Mouse (Mus musculus) small intestine, adult 2 months (tissue): Measurements from ENCODE around the gene AC134908.4. TPM values are rescaled to one million over a fixed set of nuclear protein-coding genes. Genes with fewer than 3 reads are reported as not detected.

Experiments
- H3K27ac ChIP-seq: fragments of 200-500 bp; 2 replicates; pipeline ENCODE4 v1.5.1; 2012; ENCODE audit warnings: low read depth, low read length, control low read depth, inconsistent platforms; ENCODE audit not compliant: insufficient read depth
- H3K27me3 ChIP-seq: fragments of 200-500 bp; 2 replicates; pipeline ENCODE4 v1.6.1; 2012; ENCODE audit warnings: mild to moderate bottlenecking, moderate library complexity, low read length, inconsistent platforms; ENCODE audit not compliant: control insufficient read depth, insufficient read depth
- H3K36me3 ChIP-seq: fragments of 200-500 bp; 2 replicates; pipeline ENCODE4 v1.6.1; 2012; ENCODE audit warnings: mild to moderate bottlenecking, low read length, control low read depth, inconsistent platforms; ENCODE audit not compliant: control insufficient read depth, insufficient read depth
- H3K4me1 ChIP-seq: fragments of 200-500 bp; 2 replicates; pipeline ENCODE4 v1.6.1; 2012; ENCODE audit warnings: low read length, inconsistent platforms, mixed read lengths; ENCODE audit not compliant: control insufficient read depth, insufficient read depth, insufficient read length
- H3K4me3 ChIP-seq: fragments of 200-500 bp; 2 replicates; pipeline ENCODE4 v1.5.1; 2012; ENCODE audit warnings: low read depth, mild to moderate bottlenecking, control low read depth, inconsistent platforms, low read length, moderate library complexity
- CTCF ChIP-seq: fragments of 200-500 bp; IDR thresholded peaks from 2 replicates; pipeline ENCODE4 v1.5.1; 2012; ENCODE audit warnings: low read depth, mild to moderate bottlenecking, control low read depth, inconsistent platforms, low read length, moderate library complexity, mixed read lengths; ENCODE audit not compliant: insufficient replicate concordance, insufficient read length; ENCODE audit errors: extremely low read depth
- POLR2A ChIP-seq: fragments of 200-500 bp; IDR thresholded peaks from 2 replicates; pipeline ENCODE4 v1.6.1; 2012; ENCODE audit warnings: low read depth, mild to moderate bottlenecking, control low read depth, inconsistent platforms, low read length, moderate library complexity
- WGBS: fragments of 180-500 bp; shearing (Covaris S2); methylation state at CpG from one replicate; pipeline ENCODE4 v1.1.7; 2018; 5-methylcytosine and 5-hydroxymethylcytosine counted together
- polyA plus RNA-seq: library from polyadenylated mRNA; depleted of rRNA; stranded (reverse); fragments of >200 nt; gene quantifications from 2 replicates; pipeline ENCODE4 v1.2.3, GENCODE M21; 2012

The AC134908.4 gene
- polyA plus RNA-seq, 1 experiment, result not detected

- no peak for TF ChIP-seq CTCF
- TF ChIP-seq POLR2A, result no peak
These were observed 33.9 kb downstream of the AC134908.4 start for GRCm38 (mm10) chr17:25761561-25761970.

GRCm38 (mm10) chr17:25760148-25760547 lies 35.3 kb downstream of the AC134908.4 start:
- no peaks in the 10 kb centered on the region for H3K36me3 ChIP-seq
- WGBS, result 71% methylated on average over 8 of the region's 8 CpGs
- H3K4me3 ChIP-seq, result no peak overlapping the region
- H3K4me1 ChIP-seq, result no peaks in the 10 kb centered on the region
- TF ChIP-seq CTCF (no peak), POLR2A (no peak)
- H3K27ac ChIP-seq, result no peak overlapping the region
- H3K27me3 ChIP-seq, result no peaks in the 10 kb centered on the region

More at GRCm38 (mm10) chr17:25761561-25761970, 33.9 kb downstream of the AC134908.4 start:
- Histone ChIP-seq H3K4me3 (no peak overlapping the region), H3K4me1 (no peaks in the 10 kb centered on the region), H3K27ac (no peak overlapping the region), H3K36me3 (no peaks in the 10 kb centered on the region), H3K27me3 (no peaks in the 10 kb centered on the region)
- WGBS, result 44% methylated on average over 4 of the region's 4 CpGs

- Histone ChIP-seq H3K4me1 (no peaks in the 10 kb centered on the region), H3K36me3 (no peaks in the 10 kb centered on the region), H3K4me3 (no peak overlapping the region), H3K27me3 (no peaks in the 10 kb centered on the region), H3K27ac (no peak overlapping the region)
- no peak for TF ChIP-seq CTCF
- no peak for TF ChIP-seq POLR2A
- WGBS, result 49% methylated on average over 3 of the region's 3 CpGs
These were observed 37.8 kb downstream of the AC134908.4 start for GRCm38 (mm10) chr17:25757691-25758090.

DNA sequence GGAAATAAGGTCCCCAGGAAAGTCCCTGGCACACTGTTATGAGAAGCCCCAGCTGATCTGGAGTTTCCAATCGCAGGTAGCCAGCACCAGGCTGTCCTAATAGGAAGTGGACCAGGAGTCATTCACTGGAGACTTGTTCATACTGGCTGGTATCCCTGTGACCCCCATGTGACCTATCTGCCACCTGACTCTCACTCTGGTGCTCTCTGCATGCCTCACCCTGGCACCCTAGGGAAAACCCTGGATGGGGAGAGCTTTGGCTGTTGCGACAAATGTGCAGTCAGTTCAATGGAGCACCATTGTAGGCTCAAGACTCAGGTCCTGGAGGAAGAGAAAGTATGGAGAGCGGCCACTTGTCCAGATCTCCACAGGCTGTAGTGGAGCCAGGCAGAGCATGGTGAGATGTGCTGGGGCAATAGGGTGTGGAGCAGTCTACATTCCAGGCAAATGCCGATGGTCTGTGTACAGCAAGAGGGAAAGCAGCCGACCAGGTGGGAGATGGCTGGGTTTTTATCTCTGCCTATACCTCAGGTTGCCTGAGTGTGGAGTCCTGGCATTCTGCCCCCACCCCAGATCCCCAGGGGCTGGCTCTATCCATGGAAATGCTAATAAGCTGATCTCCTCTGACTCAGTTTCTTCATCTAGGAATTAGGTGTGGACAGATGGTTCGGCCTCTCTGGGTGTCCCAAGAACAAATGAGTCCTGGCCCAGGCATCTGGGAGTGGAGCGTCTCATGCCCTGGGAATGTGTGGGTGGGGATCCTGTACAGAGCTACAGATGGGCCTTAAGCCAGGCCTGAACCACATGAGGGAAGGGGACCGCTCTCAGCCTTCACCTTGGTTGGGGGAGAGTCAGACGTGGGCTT lies 38.8 kb downstream of the AC134908.4 start:
- H3K27me3 ChIP-seq, result no peaks in the 10 kb centered on the region
- H3K4me1 ChIP-seq, result no peaks in the 10 kb centered on the region
- WGBS, result 63% methylated on average over 9 of the region's 9 CpGs
- H3K4me3 ChIP-seq, result no peak overlapping the region
- H3K36me3 ChIP-seq, result no peaks in the 10 kb centered on the region
- TF ChIP-seq CTCF, result no peak
- no peak for TF ChIP-seq POLR2A
- H3K27ac ChIP-seq, result no peak overlapping the region

DNA sequence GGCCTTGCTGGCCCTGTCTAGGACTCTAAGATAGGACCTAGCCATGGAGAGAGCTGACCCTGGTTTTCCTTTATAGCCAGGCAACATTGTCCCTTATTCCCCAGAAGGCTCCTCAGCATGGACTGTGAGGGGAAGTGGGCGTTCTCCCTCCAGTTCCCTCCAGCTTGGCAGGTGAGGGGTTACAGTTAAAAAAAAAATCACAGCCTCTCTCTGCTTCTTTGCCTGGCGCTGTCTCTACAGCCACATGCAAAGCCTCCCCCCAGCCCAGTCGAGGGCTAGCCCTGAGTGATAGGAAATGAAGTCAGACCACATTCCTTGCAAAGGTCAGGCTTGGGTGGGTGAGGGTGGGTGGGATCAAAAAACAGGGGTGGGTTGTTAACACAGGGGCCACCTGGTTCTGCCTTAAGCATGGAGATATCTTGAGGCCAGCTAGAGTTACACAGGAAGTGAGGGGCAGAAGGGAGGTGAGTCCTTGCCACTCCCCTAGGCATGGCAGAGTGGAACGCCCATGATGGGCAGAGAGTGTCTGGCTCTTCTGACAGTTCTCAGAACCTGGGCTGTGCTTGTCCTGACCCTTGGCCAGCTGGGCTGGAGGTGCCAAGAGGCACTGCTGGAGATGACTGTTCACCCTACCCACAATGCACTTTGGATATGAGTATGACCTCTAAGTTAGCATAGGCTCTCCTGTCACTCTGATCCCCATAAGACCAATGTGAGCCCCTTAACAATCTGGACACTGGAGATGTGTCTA lies 39.7 kb downstream of the AC134908.4 start:
- 19% methylated on average over 4 of the region's 4 CpGs for WGBS
- no peak for TF ChIP-seq POLR2A
- no peak for TF ChIP-seq CTCF
- H3K27ac ChIP-seq, result no peak overlapping the region

DNA sequence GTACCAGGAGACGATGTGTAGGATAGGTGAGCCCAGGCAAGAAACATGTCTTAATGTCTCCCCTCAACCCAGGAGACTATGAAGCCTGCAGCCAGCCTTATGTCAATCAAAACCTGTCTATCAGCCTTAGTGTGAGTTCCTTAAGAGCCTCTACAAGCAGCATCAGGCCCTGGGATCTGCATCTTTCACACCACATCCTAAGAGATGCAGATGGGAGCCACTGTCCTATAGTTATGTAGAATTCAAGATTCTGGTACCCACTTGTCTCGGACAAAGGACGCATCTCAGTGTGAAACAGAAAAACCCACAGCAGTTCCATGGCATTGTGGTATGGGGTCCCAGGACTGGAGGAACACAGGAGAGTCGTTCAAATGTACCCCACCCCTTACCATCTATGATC lies 40.4 kb downstream of the AC134908.4 start:
- H3K27ac ChIP-seq, result no peak overlapping the region
- H3K4me1 ChIP-seq, result no peaks in the 10 kb centered on the region
- no peaks in the 10 kb centered on the region for H3K36me3 ChIP-seq
- H3K27me3 ChIP-seq, result no peaks in the 10 kb centered on the region
- no peak for TF ChIP-seq CTCF
- no peak for TF ChIP-seq POLR2A
- WGBS, result 68% methylated on average over 4 of the region's 4 CpGs
- no peak overlapping the region for H3K4me3 ChIP-seq

More for the DNA sequence above, 39.7 kb downstream of the AC134908.4 start:
- H3K4me3 ChIP-seq, result no peak overlapping the region
- no peaks in the 10 kb centered on the region for H3K4me1 ChIP-seq
- H3K27me3 ChIP-seq, result no peaks in the 10 kb centered on the region
- no peaks in the 10 kb centered on the region for H3K36me3 ChIP-seq

DNA sequence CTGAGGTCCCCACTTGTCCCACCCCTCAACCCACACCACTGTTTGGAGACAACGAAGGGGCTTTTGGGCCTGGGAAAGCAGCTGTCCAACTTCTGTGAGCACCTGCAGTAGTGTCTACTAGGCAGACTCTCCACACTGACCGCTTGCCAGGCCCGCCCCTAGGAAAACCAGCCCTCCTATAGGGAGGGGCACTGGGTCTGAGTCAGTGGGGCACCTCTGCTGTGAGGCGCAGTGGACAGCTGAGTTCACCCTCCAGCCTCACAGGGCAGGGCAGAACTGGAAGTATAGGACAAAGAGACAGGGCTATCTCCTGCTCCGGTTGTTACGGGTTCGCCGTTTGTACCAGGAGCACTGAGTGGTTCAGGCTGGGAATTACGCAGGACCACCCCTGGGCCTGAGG lies 41.2 kb downstream of the AC134908.4 start, which contains the start of gene Msln:
Msln (minus strand) TSS at position 138 of the 400 bp plus-strand sequence.
- Histone ChIP-seq H3K36me3 (no peaks in the 10 kb centered on the region), H3K27ac (no peak within 1 kb of the TSS), H3K4me3 (no peak within 1 kb of the TSS), H3K27me3 (no peaks in the 10 kb centered on the region), H3K4me1 (no peaks in the 10 kb centered on the region)
- TF ChIP-seq CTCF, result no peak
- TF ChIP-seq POLR2A, result no peak
- WGBS, result 72% methylated on average over 9 of the region's 9 CpGs
